28 mouse cellular contexts compared by ENCODE assay signal in genomic region chr16:63371275-63371674, GRCm38 (mm10).
"Had no signal": no experiment of that assay in that cellular context is flagged by ENCODE, and none has a peak within 500 bp of the region (broad histone marks: within the 10 kb centered on the region; RNA-seq: fewer than 3 reads in every experiment).

No protein-coding gene starts in this region.

- ATAC-seq: forebrain, embryonic 13.5 days; forebrain, embryonic 14.5 days; forebrain, embryonic 15.5 days; forebrain, embryonic 16.5 days; forebrain, postnatal 0 days had no signal

- H3K27ac ChIP-seq: embryonic facial prominence, embryonic 10.5 days; embryonic facial prominence, embryonic 12.5 days; embryonic facial prominence, embryonic 13.5 days; embryonic facial prominence, embryonic 15.5 days; forebrain, embryonic 10.5 days; forebrain, embryonic 12.5 days; forebrain, embryonic 13.5 days; forebrain, embryonic 15.5 days; gastrocnemius, adult 2 months; heart, adult 2 months had no signal

- H3K4me2 ChIP-seq: embryonic facial prominence, embryonic 12.5 days; embryonic facial prominence, embryonic 13.5 days; embryonic facial prominence, embryonic 15.5 days; forebrain, embryonic 12.5 days; forebrain, embryonic 13.5 days; forebrain, embryonic 15.5 days had no signal

- H3K9me3 ChIP-seq: embryonic facial prominence, embryonic 10.5 days; embryonic facial prominence, embryonic 12.5 days; embryonic facial prominence, embryonic 13.5 days; embryonic facial prominence, embryonic 15.5 days; forebrain, embryonic 12.5 days; forebrain, embryonic 13.5 days; forebrain, embryonic 15.5 days had no signal

- DNase-seq: cerebellum, adult 2 months; cerebellum, adult 8-10 months; cerebellum, adult 9-10 months; cerebellum, adult 9-11 months; cerebellum, postnatal 10 days; cerebellum, postnatal 14 days; cerebellum, postnatal 25 days; cerebellum, postnatal 36 days; embryo, embryonic 11 days; forebrain, postnatal 0 days; gastrocnemius, adult 2 months; gastrocnemius, postnatal 10 days; gastrocnemius, postnatal 14 days; gastrocnemius, postnatal 25 days; gastrocnemius, postnatal 36 days; heart, adult 18-20 months; heart, adult 2 months had no signal

- H3K4me1 ChIP-seq: embryonic facial prominence, embryonic 10.5 days; embryonic facial prominence, embryonic 12.5 days; embryonic facial prominence, embryonic 13.5 days; embryonic facial prominence, embryonic 15.5 days; forebrain, embryonic 12.5 days; forebrain, embryonic 13.5 days; forebrain, embryonic 15.5 days had no signal

- H3K9ac ChIP-seq: embryonic facial prominence, embryonic 12.5 days; embryonic facial prominence, embryonic 13.5 days; embryonic facial prominence, embryonic 15.5 days; forebrain, embryonic 12.5 days; forebrain, embryonic 13.5 days; forebrain, embryonic 15.5 days; forebrain, postnatal 0 days had no signal

- H3K27me3 ChIP-seq: embryonic facial prominence, embryonic 12.5 days; embryonic facial prominence, embryonic 13.5 days; embryonic facial prominence, embryonic 15.5 days; forebrain, embryonic 12.5 days; forebrain, embryonic 13.5 days; forebrain, embryonic 15.5 days had no signal

- H3K4me3 ChIP-seq: embryonic facial prominence, embryonic 10.5 days; embryonic facial prominence, embryonic 12.5 days; embryonic facial prominence, embryonic 13.5 days; embryonic facial prominence, embryonic 15.5 days; erythroblast, embryonic 14.5 days; forebrain, embryonic 10.5 days; forebrain, embryonic 12.5 days; forebrain, embryonic 13.5 days; forebrain, embryonic 15.5 days; gastrocnemius, adult 2 months; heart, adult 2 months had no signal

- H3K36me3 ChIP-seq: embryonic facial prominence, embryonic 10.5 days; embryonic facial prominence, embryonic 12.5 days; embryonic facial prominence, embryonic 13.5 days; embryonic facial prominence, embryonic 15.5 days; forebrain, embryonic 10.5 days; forebrain, embryonic 12.5 days; forebrain, embryonic 15.5 days had no signal
